Mouse (Mus musculus): ENCODE measurements at regions not wholly inside any gene's neighbourhood (a gene's known extent, or its start where the extent isn't known, plus 50 kb on each side); places are given as distances from the start of the nearest gene placed in this dataset.

DNA sequence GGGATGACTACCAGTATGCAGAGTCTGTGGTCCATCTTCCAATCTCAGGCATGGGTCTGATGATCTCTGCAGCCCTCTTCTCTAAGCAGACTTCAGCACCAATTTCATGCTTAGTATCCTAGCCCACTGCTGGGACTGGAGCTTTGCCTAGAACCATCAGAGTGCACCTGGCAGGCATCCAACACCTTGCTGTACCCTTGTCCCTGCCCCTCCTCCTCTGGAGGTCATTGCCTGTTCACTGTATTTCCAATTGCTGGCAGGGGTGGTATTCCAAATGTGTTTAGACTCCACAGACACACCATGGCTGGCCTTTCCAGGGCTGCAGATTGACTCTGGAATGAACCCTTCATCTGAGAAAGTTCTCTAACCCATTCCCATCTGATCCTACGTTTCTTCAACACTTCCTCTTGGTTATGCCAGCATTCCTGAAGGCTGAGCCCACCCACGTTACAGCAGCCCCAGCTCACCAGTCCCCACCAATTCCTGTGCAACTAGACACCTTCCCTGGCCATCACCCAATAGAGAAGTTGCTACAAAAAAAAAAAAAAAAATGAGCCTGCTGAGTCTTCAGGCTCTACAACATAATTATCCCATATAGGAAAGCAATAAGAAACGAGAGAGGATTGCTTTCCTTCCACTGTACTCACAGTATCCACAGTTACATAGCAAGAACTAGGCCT lies 232.1 kb downstream of the Pax3 start:
- no peak for TF ChIP-seq POLR2A (IDR thresholded peaks at IDR 0.05; ENCODE audit: borderline replicate concordance, insufficient read depth, low read length)
- no peak for TF ChIP-seq CTCF (IDR thresholded peaks at IDR 0.05; ENCODE audit: borderline replicate concordance, insufficient read depth, low read depth, low read length)
